Mouse (Mus musculus): ENCODE measurements at regions not wholly inside any gene's neighbourhood (a gene's known extent, or its start where the extent isn't known, plus 50 kb on each side); places are given as distances from the start of the nearest gene placed in this dataset.

DNA sequence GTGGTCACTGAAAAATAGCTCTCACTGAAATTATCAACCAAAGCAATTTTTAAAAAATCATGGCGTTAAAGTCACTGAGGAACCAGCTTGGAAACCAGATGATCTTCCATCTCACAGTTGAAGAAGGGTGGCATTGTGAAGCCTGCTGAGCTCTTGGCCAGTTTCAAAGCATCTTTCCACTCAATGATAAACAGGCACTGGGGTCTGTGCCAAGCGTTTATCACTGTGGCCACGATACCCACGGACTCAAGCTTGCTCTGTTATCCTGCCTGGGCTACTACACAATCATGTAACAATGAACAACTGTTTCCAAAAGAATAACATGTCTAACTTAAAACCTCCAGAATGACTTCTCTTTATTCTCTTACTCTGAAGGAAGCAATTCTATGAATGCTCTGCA lies 345.2 kb upstream of the Noct start:
- TF ChIP-seq CTCF (IDR thresholded peaks at IDR 0.05; ENCODE audit: low read depth, low read length) = no peak
- no peak for TF ChIP-seq TAL1 (conservative IDR thresholded peaks at IDR 0.05; ENCODE audit: low read depth, low read length)
- no peak for TF ChIP-seq GATA1 (IDR thresholded peaks at IDR 0.05; ENCODE audit: borderline replicate concordance, low read length)
- no peak for TF ChIP-seq POLR2AphosphoS5 (IDR thresholded peaks at IDR 0.05; ENCODE audit: insufficient replicate concordance, low read depth, low read length)
